ENCODE assay signal across 17 mouse cellular contexts in the genomic region with DNA sequence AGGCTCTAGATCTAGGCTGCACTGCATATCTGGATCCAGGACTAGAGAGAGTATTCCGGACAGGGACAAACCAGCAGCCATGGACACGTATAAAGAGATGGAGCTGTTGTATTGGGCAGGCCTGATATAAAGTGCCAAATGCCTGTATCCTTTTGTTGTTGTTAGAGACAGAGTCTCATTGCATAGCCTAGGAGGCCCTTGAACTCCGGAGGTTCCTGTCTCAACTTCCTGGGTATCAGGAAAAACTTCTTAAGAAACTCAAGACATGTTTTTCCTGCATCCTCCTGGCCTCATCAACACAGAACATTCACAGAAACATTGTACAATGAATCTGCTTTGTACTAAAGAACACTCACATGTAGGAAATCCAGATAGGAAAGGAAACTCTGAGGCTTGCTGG. TPM values are rescaled to one million over a fixed set of nuclear protein-coding genes. Genes with fewer than 3 reads are reported as not detected.
"Had no signal": no experiment of that assay in that cellular context is flagged by ENCODE, and none has a peak within 500 bp of the region (broad histone marks: within the 10 kb centered on the region; RNA-seq: fewer than 3 reads in every experiment).

No protein-coding gene starts in this region.

- H3K36me3 ChIP-seq: limb, embryonic 12.5 days; liver, embryonic 15.5 days; midbrain, embryonic 13.5 days; neural tube, embryonic 15.5 days had no signal

- H3K4me3 ChIP-seq: layer of hippocampus, adult 2 months; limb, embryonic 12.5 days; liver, embryonic 15.5 days; midbrain, embryonic 13.5 days; neural tube, embryonic 15.5 days had no signal

- H3K4me2 ChIP-seq: limb, embryonic 12.5 days; liver, embryonic 11.5 days; liver, embryonic 15.5 days; lung, embryonic 14.5 days; midbrain, embryonic 13.5 days; neural tube, embryonic 15.5 days had no signal

- H3K9me3 ChIP-seq: limb, embryonic 12.5 days; liver, embryonic 15.5 days; midbrain, embryonic 13.5 days; neural tube, embryonic 15.5 days had no signal

- H3K27me3 ChIP-seq: limb, embryonic 12.5 days; liver, embryonic 15.5 days; midbrain, embryonic 13.5 days; neural tube, embryonic 15.5 days had no signal

- H3K4me1 ChIP-seq: midbrain, embryonic 13.5 days; neural tube, embryonic 15.5 days had no signal

- H3K9ac ChIP-seq: limb, embryonic 12.5 days; liver, embryonic 15.5 days; lung, embryonic 14.5 days; midbrain, embryonic 13.5 days; neural tube, embryonic 15.5 days had no signal

- ATAC-seq: midbrain, embryonic 13.5 days had no signal

- H3K27ac ChIP-seq: layer of hippocampus, adult 2 months; limb, embryonic 12.5 days; liver, embryonic 15.5 days; midbrain, embryonic 13.5 days; neural tube, embryonic 15.5 days had no signal

- DNase-seq: kidney, adult 18-20 months; kidney, postnatal 4 days; lung, embryonic 14.5 days; right cerebral cortex, adult 18-20 months; right cerebral cortex, postnatal 25 days; thymus, postnatal 36 days had no signal

RNA-seq across cellular contexts. Expression of a gene that starts 13.9 kb away (rescaled TPM):
- total RNA-seq: layer of hippocampus, adult 2 months; layer of hippocampus, postnatal 10 days; left cerebral cortex, postnatal 36 days; midbrain, postnatal 0 days had no signal
- polyA plus RNA-seq: intestine, embryonic 14.5 days; neural tube, embryonic 11.5 days; neural tube, embryonic 15.5 days had no signal
